Mouse (Mus musculus) heart, embryonic 16.5 days (tissue): ENCODE data around the gene Copb2. TPM values are rescaled to one million over a fixed set of nuclear protein-coding genes. Genes with fewer than 3 reads are reported as not detected.

Source experiments
- ATAC-seq: fragments of 200-750 bp; cut with Nextera tagmentation; replicated peaks from 2 replicates; pipeline ENCODE4 v1.8.0; 2017; ENCODE audit warnings: moderate number of reproducible peaks; ENCODE audit not compliant: insufficient read depth, low FRiP score; ENCODE audit errors: extremely low read depth
- H3K27ac ChIP-seq: fragments of 300-500 bp; sonication (generic); 2 replicates; pipeline ENCODE4 v1.5.1; 2014; ENCODE audit warnings: mild to moderate bottlenecking, low read length, control low read depth, moderate library complexity
- H3K27me3 ChIP-seq: fragments of 300-500 bp; sonication (generic); 2 replicates; pipeline ENCODE4 v1.6.1; 2014; ENCODE audit warnings: low read length, mixed read lengths; ENCODE audit not compliant: control insufficient read depth, insufficient read depth
- H3K36me3 ChIP-seq: fragments of 300-500 bp; sonication (generic); 2 replicates; pipeline ENCODE4 v1.6.1; 2014; ENCODE audit not compliant: control insufficient read depth, insufficient read depth
- H3K4me1 ChIP-seq: fragments of 300-500 bp; sonication (generic); 2 replicates; pipeline ENCODE4 v1.6.1; 2014; ENCODE audit warnings: low read length, mixed read lengths; ENCODE audit not compliant: control insufficient read depth, insufficient read depth
- H3K4me2 ChIP-seq: fragments of 300-500 bp; sonication (generic); 2 replicates; pipeline ENCODE4 v1.6.1; 2014; ENCODE audit warnings: low read depth, mild to moderate bottlenecking, control low read depth, low read length
- H3K4me3 ChIP-seq: fragments of 300-500 bp; sonication (generic); 2 replicates; pipeline ENCODE4 v1.5.1; 2014; ENCODE audit warnings: mild to moderate bottlenecking, control low read depth, low read length
- H3K9ac ChIP-seq: fragments of 300-500 bp; sonication (generic); 2 replicates; pipeline ENCODE4 v1.6.1; 2014; ENCODE audit warnings: low read length, control low read depth
- H3K9me3 ChIP-seq: fragments of 300-500 bp; sonication (generic); replicated peaks from 2 replicates; pipeline ENCODE4 v1.6.1; 2016; ENCODE audit warnings: low read length; ENCODE audit not compliant: control insufficient read depth
- WGBS: fragments of 180-500 bp; shearing (Covaris S2); extraction: QIAGEN DNeasy Blood & Tissue Kit; methylation state at CpG from one replicate; pipeline ENCODE4 v1.1.7; 2014; 5-methylcytosine and 5-hydroxymethylcytosine counted together
- polyA plus RNA-seq: library from polyadenylated mRNA; unstranded; fragments of >200 nt; fragmentation: Nextera tagmentation; extraction: Ambion mirVana; gene quantifications from 2 replicates; pipeline ENCODE4 v1.2.1, GENCODE M21; 2015

Gene Copb2
- polyA plus RNA-seq, result 117 and 120 TPM in 2 replicates

DNA sequence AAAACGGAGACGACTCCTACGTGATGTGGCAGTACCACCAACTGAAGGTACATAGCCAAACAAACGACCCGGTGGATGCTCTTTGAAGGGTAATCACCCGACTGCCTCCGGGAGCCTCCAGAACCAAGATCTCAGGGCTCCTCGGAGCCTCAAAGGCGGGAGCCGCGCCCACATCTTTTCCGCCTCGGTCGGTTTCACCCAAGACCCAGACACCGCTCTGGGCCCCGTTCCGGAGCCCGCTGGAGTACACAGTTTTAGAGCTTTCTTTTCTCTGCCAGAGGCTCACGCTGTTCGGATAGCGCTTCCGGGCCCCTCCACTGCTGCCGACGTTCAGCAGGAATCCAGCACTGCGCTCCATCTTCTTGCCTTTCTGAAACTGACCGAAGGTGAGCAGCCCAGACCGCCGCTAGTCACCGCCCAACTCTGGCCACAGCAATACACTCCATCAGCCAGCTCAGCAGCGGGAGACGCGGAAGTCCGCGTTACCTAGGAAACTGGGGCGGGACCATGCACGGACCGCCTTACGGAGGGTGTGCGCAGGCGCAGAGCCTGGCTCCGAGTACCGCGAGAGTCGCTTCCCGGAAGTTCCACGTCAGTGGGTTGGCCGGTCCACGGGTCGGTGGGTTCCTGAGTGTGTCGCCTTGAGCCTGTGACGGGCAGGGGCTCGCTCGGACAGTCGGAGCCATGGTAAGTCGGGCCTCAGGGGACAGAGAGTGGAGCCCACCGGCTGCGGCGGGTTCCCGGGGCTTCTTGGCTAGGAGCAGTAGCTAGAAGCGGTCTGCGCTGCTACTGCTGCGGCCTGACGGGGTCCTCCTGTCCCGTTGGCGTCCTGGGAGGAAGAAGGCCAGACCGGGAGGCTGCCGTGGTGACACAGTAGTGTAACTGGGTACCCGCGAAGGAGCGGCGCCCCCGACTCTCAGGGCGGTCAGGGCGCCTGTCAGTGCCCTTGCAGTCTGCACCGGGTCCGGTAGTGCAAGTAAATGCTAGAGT is at the start of gene Copb2:
Gene Copb2 (plus strand): TSS at position 585 of the 990 bp plus-strand sequence.
- Histone ChIP-seq H3K4me1 (peaks cover 21% of the 10 kb centered on the region), H3K9me3 (no peaks in the 10 kb centered on the region), H3K27me3 (no peaks in the 10 kb centered on the region), H3K4me3 (peak within 1 kb of the TSS; percentile 86), H3K27ac (peak within 1 kb of the TSS; percentile 82), H3K9ac (peak within 1 kb of the TSS; percentile 94), H3K4me2 (peak within 1 kb of the TSS; percentile 95), H3K36me3 (peaks cover 4% of the 10 kb centered on the region)
- WGBS, result under 1% methylated on average over 76 of the region's 76 CpGs
- peak; percentile 100 for ATAC-seq

DNA sequence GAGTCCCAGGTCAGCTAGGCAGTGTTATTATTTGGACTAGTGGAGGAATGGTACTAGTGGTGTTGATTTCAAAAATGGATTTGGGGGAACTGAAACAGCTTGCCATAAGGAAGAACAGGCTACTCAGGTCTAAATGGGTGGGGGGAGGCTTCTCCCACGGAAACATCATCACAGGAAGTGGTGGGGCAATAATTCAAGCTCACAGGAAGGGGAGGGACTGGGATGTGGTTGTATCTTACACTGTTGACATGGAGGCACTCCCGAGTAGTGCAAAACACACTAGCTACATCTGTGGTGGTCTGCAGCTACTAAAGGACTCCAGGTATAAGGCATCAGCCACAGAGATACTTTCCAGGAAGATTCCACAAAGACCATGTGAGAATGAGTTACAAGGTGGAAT is 39.6 kb upstream of the Copb2 start:
- Histone ChIP-seq H3K4me2 (no peak overlapping the region), H3K9me3 (no peaks in the 10 kb centered on the region), H3K27ac (no peak overlapping the region), H3K4me1 (peaks cover 2% of the 10 kb centered on the region; the same call in 1 of the 2 replicates), H3K27me3 (no peaks in the 10 kb centered on the region), H3K9ac (no peak overlapping the region), H3K36me3 (no peaks in the 10 kb centered on the region), H3K4me3 (no peak overlapping the region)
- WGBS, result 59% methylated on average over 2 of the region's 2 CpGs
- no peak for ATAC-seq

DNA sequence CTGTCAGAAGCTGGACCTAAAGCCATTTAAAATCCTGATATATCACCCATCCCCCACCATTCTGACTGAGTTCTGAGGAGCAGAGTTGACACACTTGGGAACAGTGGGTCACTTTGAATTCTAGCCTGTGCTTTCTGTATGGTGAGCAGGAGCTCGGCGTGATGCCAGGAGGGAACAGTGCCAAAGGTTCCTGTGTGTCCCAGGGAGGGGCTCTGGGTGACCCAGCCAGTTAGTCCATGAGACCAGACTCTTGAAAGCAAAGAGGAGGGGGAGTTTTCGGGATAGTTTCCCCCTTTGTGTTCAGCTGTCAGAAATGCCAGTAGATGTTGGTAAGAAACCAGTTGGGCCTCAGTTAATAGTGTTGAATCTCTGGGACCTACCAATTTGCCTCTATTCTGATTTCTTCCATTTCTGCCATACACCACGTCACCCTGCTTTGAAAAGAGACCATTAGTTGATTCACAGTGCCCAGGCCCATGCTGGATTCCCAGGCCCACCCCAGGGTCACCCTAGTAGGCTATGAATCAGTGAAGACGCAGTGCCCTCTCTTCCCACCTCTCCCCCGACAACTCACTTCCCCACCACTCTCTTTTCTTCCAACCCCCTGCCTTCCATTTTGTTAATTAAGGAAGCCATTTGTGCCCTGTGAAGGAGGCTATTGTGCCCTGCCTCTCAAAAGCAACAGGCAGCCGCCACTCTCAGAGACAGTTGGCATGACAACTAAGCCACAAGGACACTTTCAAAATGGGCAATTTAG is 38.6 kb upstream of the Copb2 start:
- H3K27ac ChIP-seq, result no peak overlapping the region
- 68% methylated on average over 7 of the region's 7 CpGs for WGBS
- H3K4me3 ChIP-seq, result no peak overlapping the region
- no peak for ATAC-seq
- H3K4me2 ChIP-seq, result no peak overlapping the region
- peaks cover 2% of the 10 kb centered on the region; the same call in 1 of the 2 replicates for H3K4me1 ChIP-seq
- H3K36me3 ChIP-seq, result no peaks in the 10 kb centered on the region
- no peaks in the 10 kb centered on the region for H3K9me3 ChIP-seq
- H3K9ac ChIP-seq, result no peak overlapping the region
- H3K27me3 ChIP-seq, result no peaks in the 10 kb centered on the region

DNA sequence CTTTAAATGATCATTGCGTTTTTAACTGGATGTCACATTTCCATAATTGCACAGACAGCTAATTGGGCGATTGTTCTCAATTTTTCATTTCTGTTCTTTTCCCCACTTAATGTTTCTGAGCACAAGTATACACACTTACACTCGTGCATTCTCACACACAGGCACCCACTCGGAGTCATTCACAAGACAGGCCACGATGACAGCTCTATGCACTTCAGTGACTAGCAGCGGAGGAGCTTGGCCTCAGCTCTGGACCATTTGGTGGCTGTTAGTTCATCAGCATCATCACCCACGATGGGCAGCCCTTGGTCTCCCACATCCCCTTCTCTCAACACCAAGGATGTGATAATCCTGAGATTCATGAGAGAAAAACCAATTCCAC is 38.0 kb upstream of the Copb2 start:
- Histone ChIP-seq H3K9me3 (no peaks in the 10 kb centered on the region), H3K4me2 (no peak overlapping the region), H3K27ac (no peak overlapping the region), H3K4me3 (no peak overlapping the region), H3K9ac (no peak overlapping the region), H3K27me3 (no peaks in the 10 kb centered on the region), H3K4me1 (peaks cover 2% of the 10 kb centered on the region; the same call in 1 of the 2 replicates), H3K36me3 (no peaks in the 10 kb centered on the region)
- no peak for ATAC-seq
- 69% methylated on average over 7 of the region's 7 CpGs for WGBS

DNA sequence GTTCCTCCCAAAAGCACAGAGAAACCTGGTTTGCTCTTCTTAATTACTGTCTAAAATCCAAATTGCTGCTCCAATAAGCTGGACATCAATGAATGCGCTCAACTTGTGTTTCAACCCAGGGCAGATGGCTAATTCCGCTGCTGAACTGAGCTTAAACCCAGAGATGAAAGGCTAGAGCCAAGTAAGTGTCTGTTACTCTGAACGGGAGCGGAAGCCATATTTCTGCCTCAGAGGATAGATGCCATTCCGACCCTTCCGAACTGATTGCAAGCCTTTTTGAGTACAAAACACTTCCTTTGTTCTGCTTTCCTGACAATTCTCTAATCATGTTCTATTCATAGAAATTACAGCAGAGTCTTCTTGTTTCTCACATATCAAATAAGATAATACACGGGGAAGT is 36.3 kb upstream of the Copb2 start:
- H3K27ac ChIP-seq, result no peak overlapping the region
- no peaks in the 10 kb centered on the region for H3K27me3 ChIP-seq
- H3K36me3 ChIP-seq, result no peaks in the 10 kb centered on the region
- H3K4me1 ChIP-seq, result peaks cover 2% of the 10 kb centered on the region; the same call in 1 of the 2 replicates
- H3K4me2 ChIP-seq, result no peak overlapping the region
- no peak overlapping the region for H3K9ac ChIP-seq
- ATAC-seq, result no peak
- 63% methylated on average over 7 of the region's 7 CpGs for WGBS
- H3K4me3 ChIP-seq, result no peak overlapping the region
- H3K9me3 ChIP-seq, result no peaks in the 10 kb centered on the region

DNA sequence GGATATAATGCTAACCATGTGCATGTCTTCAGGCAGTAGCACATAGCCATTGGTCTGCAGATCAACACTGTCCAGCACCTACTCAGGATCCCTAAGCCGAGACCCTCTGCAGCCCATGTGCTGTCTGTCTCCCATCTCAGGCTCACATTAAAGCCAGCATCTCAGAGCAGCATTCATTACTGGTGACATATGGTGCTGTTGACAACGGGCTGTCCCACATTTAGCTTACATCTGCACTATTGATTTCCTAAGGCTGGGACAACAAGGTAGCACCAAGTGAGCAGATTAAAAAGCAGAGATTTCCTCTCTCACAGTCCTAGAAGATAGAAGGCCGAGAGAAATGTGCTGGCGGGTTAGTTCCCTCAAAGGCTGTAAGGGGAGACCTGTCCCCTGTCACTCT is 33.7 kb upstream of the Copb2 start:
- WGBS, result 55% methylated on average over 4 of the region's 4 CpGs
- no peak overlapping the region for H3K4me2 ChIP-seq
- no peak for ATAC-seq
- no peaks in the 10 kb centered on the region for H3K9me3 ChIP-seq
- H3K27ac ChIP-seq, result no peak overlapping the region
- no peak overlapping the region for H3K9ac ChIP-seq
- no peak overlapping the region for H3K4me3 ChIP-seq
- H3K27me3 ChIP-seq, result no peaks in the 10 kb centered on the region
- H3K4me1 ChIP-seq, result peaks cover 2% of the 10 kb centered on the region; the same call in 1 of the 2 replicates
- no peaks in the 10 kb centered on the region for H3K36me3 ChIP-seq

DNA sequence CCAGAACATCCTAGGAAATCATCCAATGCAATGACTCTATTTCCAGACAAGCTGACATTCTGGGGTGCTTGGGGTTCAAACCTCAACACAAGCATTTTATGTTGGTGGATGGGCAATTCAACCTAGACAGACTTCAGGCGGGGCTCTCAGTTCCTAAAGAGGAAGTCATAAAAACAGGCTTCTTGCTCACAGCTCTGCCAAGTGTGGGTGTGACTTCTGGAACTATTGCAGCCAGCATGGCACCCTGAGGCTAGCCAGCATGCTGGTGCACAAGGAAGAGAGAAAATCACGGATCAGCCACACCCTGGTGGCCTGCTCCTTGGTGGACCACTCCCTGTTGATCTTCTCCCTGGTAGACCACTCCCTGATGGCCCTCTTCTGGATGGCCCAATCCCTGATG is 32.5 kb upstream of the Copb2 start:
- no peaks in the 10 kb centered on the region for H3K27me3 ChIP-seq
- no peak overlapping the region for H3K4me2 ChIP-seq
- WGBS, result 44% methylated on average over 2 of the region's 2 CpGs
- no peak overlapping the region for H3K4me3 ChIP-seq
- H3K9me3 ChIP-seq, result 0 out of 2 replicates have a peak, but pooled peaks cover 2% of the 10 kb centered on the region
- no peak for ATAC-seq
- H3K4me1 ChIP-seq, result 0 out of 2 replicates have a peak, but pooled peaks cover 2% of the 10 kb centered on the region
- no peaks in the 10 kb centered on the region for H3K36me3 ChIP-seq
- no peak overlapping the region for H3K9ac ChIP-seq
- H3K27ac ChIP-seq, result no peak overlapping the region

DNA sequence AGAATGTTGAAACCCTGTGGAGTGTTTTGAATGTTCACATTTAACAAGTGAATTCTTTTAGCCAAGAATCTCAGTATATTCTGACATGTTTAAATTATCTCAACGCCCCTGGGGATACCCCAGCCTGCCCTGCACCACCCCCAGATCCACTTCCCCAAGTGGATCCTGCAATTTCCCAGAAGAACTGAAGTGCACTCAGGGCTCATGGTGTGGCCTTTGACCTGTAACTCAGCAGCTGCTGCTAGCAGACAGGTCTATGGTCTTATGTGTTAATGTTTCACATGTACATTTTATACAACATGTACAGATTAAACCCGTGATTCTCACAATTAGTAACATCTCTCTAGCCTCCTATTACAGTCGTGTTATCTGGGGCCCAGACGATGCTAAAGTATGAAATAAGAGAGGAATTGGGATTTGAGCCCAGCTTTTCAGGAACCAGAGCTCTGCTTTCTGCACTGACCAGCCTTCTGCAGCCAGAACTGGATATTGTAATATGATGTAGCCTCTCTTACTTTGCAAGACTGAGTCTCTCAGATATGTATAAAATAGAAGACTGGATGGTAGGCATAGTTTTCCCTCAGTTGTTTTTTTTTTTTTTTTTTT is 28.7 kb upstream of the Copb2 start:
- no peak overlapping the region for H3K4me2 ChIP-seq
- no peak overlapping the region for H3K4me3 ChIP-seq
- 0 out of 2 replicates have a peak, but pooled peaks cover 2% of the 10 kb centered on the region for H3K9me3 ChIP-seq
- H3K9ac ChIP-seq, result no peak overlapping the region
- ATAC-seq, result no peak
- no peaks in the 10 kb centered on the region for H3K4me1 ChIP-seq
- no peaks in the 10 kb centered on the region for H3K36me3 ChIP-seq
- H3K27ac ChIP-seq, result no peak overlapping the region
- 54% methylated on average over 4 of the region's 4 CpGs for WGBS
- H3K27me3 ChIP-seq, result no peaks in the 10 kb centered on the region
